ENCODE assay signal across 19 mouse cellular contexts in genomic region chr11:100719312-100719711, GRCm38 (mm10). TPM values are rescaled to one million over a fixed set of nuclear protein-coding genes. Genes with fewer than 3 reads are reported as not detected.
DNase-seq lines count a peak whose midpoint lies in the region; ATAC-seq and TF ChIP-seq lines count a peak whose summit lies in the region.
"Had no signal": no experiment of that assay in that cellular context is flagged by ENCODE, and none has a peak within 500 bp of the region (broad histone marks: within the 10 kb centered on the region; RNA-seq: fewer than 3 reads in every experiment).

No protein-coding gene starts in this region.

- no peak overlapping the region for H3K4me2 ChIP-seq in intestine, postnatal 0 days (replicated peaks; ENCODE audit: low read depth)
- H3K4me2 ChIP-seq in intestine, embryonic 16.5 days (ENCODE audit: low read depth, low read length), result no peak overlapping the region
- no peak overlapping the region for H3K4me2 ChIP-seq in liver, embryonic 16.5 days (ENCODE audit: low read depth, low read length)
- H3K4me2 ChIP-seq in liver, embryonic 11.5 days, result no peak overlapping the region
- H3K4me2 ChIP-seq in midbrain, embryonic 13.5 days (replicated peaks), result no peak overlapping the region
- H3K4me2 ChIP-seq: forebrain, embryonic 13.5 days; neural tube, embryonic 12.5 days had no signal

- H3K4me3 ChIP-seq in intestine, postnatal 0 days (ENCODE audit: low read depth, low read length), result no peak overlapping the region
- no peak overlapping the region for H3K4me3 ChIP-seq in intestine, embryonic 16.5 days (ENCODE audit: low read length)
- no peak overlapping the region for H3K4me3 ChIP-seq in liver, embryonic 16.5 days (ENCODE audit: low read depth, low read length)
- H3K4me3 ChIP-seq in liver, embryonic 11.5 days (ENCODE audit: low read depth, low read length), result no peak overlapping the region
- no peak overlapping the region for H3K4me3 ChIP-seq in midbrain, embryonic 13.5 days (replicated peaks)
- H3K4me3 ChIP-seq: forebrain, embryonic 13.5 days; neural tube, embryonic 12.5 days had no signal

- 42% methylated on average over 3 of the region's 3 CpGs for WGBS in intestine, postnatal 0 days
- WGBS in intestine, embryonic 16.5 days, result 88% methylated on average over 3 of the region's 3 CpGs
- WGBS in liver, embryonic 16.5 days (ENCODE audit: insufficient replicate concordance), result 70% methylated on average over 3 of the region's 3 CpGs
- 76% methylated on average over 3 of the region's 3 CpGs for WGBS in liver, embryonic 11.5 days
- WGBS in midbrain, embryonic 13.5 days, result 87% methylated on average over 3 of the region's 3 CpGs

- H3K27me3 ChIP-seq in intestine, postnatal 0 days (replicated peaks; ENCODE audit: control insufficient read depth, insufficient read depth, low read length), result no peaks in the 10 kb centered on the region
- H3K27me3 ChIP-seq in intestine, embryonic 16.5 days (replicated peaks; ENCODE audit: control insufficient read depth, insufficient read depth, low read length), result no peaks in the 10 kb centered on the region
- no peaks in the 10 kb centered on the region for H3K27me3 ChIP-seq in liver, embryonic 16.5 days (ENCODE audit: control insufficient read depth, insufficient read depth, low read depth, low read length)
- no peaks in the 10 kb centered on the region for H3K27me3 ChIP-seq in liver, embryonic 11.5 days (replicated peaks; ENCODE audit: control insufficient read depth, insufficient read depth, low read length)
- no peaks in the 10 kb centered on the region for H3K27me3 ChIP-seq in midbrain, embryonic 13.5 days
- H3K27me3 ChIP-seq: forebrain, embryonic 13.5 days; neural tube, embryonic 12.5 days had no signal

- H3K4me1 ChIP-seq in intestine, postnatal 0 days (replicated peaks; ENCODE audit: control insufficient read depth, insufficient read depth, low read length), result peaks cover 13% of the 10 kb centered on the region; the same call in 1 of the 2 replicates
- peaks cover 35% of the 10 kb centered on the region for H3K4me1 ChIP-seq in intestine, embryonic 16.5 days (ENCODE audit: control insufficient read depth, insufficient read depth, low read length)
- H3K4me1 ChIP-seq in liver, embryonic 16.5 days (ENCODE audit: control insufficient read depth, low read depth, low read length), result peaks cover 37% of the 10 kb centered on the region
- H3K4me1 ChIP-seq in liver, embryonic 11.5 days (replicated peaks; ENCODE audit: control insufficient read depth, insufficient read depth, low read length), result peaks cover 47% of the 10 kb centered on the region
- peaks cover 33% of the 10 kb centered on the region for H3K4me1 ChIP-seq in midbrain, embryonic 13.5 days (replicated peaks)

- H3K36me3 ChIP-seq in intestine, postnatal 0 days (ENCODE audit: control insufficient read depth, insufficient read depth), result peaks cover 50% of the 10 kb centered on the region
- H3K36me3 ChIP-seq in intestine, embryonic 16.5 days (ENCODE audit: control insufficient read depth, insufficient read depth, low read length), result peaks cover 3% of the 10 kb centered on the region
- H3K36me3 ChIP-seq in liver, embryonic 16.5 days (ENCODE audit: control insufficient read depth, insufficient read depth), result peaks cover 47% of the 10 kb centered on the region
- H3K36me3 ChIP-seq in liver, embryonic 11.5 days (ENCODE audit: control insufficient read depth, insufficient read depth, low read length), result peaks cover 33% of the 10 kb centered on the region
- peaks cover 54% of the 10 kb centered on the region for H3K36me3 ChIP-seq in midbrain, embryonic 13.5 days

- ATAC-seq in intestine, postnatal 0 days, result peak; percentile 81
- no peak for ATAC-seq in intestine, embryonic 16.5 days
- ATAC-seq in liver, embryonic 16.5 days (ENCODE audit: low read depth), result peak; percentile 8
- no peak for ATAC-seq in liver, embryonic 11.5 days (replicated peaks; ENCODE audit: low FRiP score)
- ATAC-seq in midbrain, embryonic 13.5 days, result no peak
- ATAC-seq: forebrain, embryonic 13.5 days had no signal

- DNase-seq in adrenal gland, adult 2 months, result peak; percentile 57
- no peak for DNase-seq in adrenal gland, adult 8-10 months
- DNase-seq in liver, embryonic 11.5 days (ENCODE audit: low spot score), result no peak
- DNase-seq in spleen, postnatal 4 days (ENCODE audit: low spot score in 2 of 2), result no peak
- DNase-seq: cerebellum, adult 18-20 months; heart, postnatal 36 days; thymus, adult 2 months had no signal

- no peaks in the 10 kb centered on the region for H3K9me3 ChIP-seq in intestine, postnatal 0 days (ENCODE audit: control insufficient read depth)
- H3K9me3 ChIP-seq in intestine, embryonic 16.5 days (ENCODE audit: control insufficient read depth, low read length), result no peaks in the 10 kb centered on the region
- no peaks in the 10 kb centered on the region for H3K9me3 ChIP-seq in liver, embryonic 16.5 days (replicated peaks; ENCODE audit: control insufficient read depth, low read length)
- H3K9me3 ChIP-seq in liver, embryonic 11.5 days (ENCODE audit: control insufficient read depth, low read length), result no peaks in the 10 kb centered on the region
- no peaks in the 10 kb centered on the region for H3K9me3 ChIP-seq in midbrain, embryonic 13.5 days
- H3K9me3 ChIP-seq: forebrain, embryonic 13.5 days; neural tube, embryonic 12.5 days had no signal

- H3K9ac ChIP-seq in intestine, postnatal 0 days (ENCODE audit: low read depth, low read length), result no peak overlapping the region
- no peak overlapping the region for H3K9ac ChIP-seq in intestine, embryonic 16.5 days (ENCODE audit: low read depth, low read length)
- no peak overlapping the region for H3K9ac ChIP-seq in liver, embryonic 16.5 days (ENCODE audit: low read depth, low read length)
- no peak overlapping the region for H3K9ac ChIP-seq in liver, embryonic 11.5 days (ENCODE audit: low read depth, low read length)
- H3K9ac ChIP-seq in midbrain, embryonic 13.5 days (replicated peaks), result no peak overlapping the region
- H3K9ac ChIP-seq: forebrain, embryonic 13.5 days; neural tube, embryonic 12.5 days had no signal

- TF ChIP-seq CTCF in intestine, postnatal 0 days (IDR thresholded peaks at IDR 0.05; ENCODE audit: low read depth), result no peak

- H3K27ac ChIP-seq in intestine, postnatal 0 days (ENCODE audit: low read depth, low read length), result peak overlapping the region; percentile 80
- H3K27ac ChIP-seq in intestine, embryonic 16.5 days (ENCODE audit: low read length), result no peak overlapping the region
- no peak overlapping the region for H3K27ac ChIP-seq in liver, embryonic 16.5 days (ENCODE audit: low read length)
- H3K27ac ChIP-seq in liver, embryonic 11.5 days (ENCODE audit: low read depth, low read length), result no peak overlapping the region; the same call in 1 of the 2 replicates
- no peak overlapping the region for H3K27ac ChIP-seq in midbrain, embryonic 13.5 days
- H3K27ac ChIP-seq: forebrain, embryonic 13.5 days; neural tube, embryonic 12.5 days had no signal

RNA-seq across cellular contexts. Expression of gene Hspb9, which starts 5.7 kb away (rescaled TPM):
- total RNA-seq in adrenal gland, adult 2 months (2021), result not detected
- not detected in 2 replicates for polyA plus RNA-seq in adrenal gland, adult 2 months (2012; rRNA removed)
- under 1 TPM in 1 of 4 experiments, not detected in 3; 0.59 TPM for total RNA-seq in adrenal gland, adult 8-10 months (2022)
- 0.44 and 0.65 TPM in 2 replicates for polyA plus RNA-seq in intestine, postnatal 0 days (2015; fragmentation: Nextera tagmentation; extraction: Ambion mirVana)
- polyA plus RNA-seq in intestine, embryonic 16.5 days (2015; fragmentation: Nextera tagmentation; extraction: Ambion mirVana), result 0.29 TPM in 1 of 2 replicates, not detected in the other
- 0.24 TPM in 1 of 2 replicates, not detected in the other for polyA plus RNA-seq in liver, embryonic 16.5 days (2015; fragmentation: Nextera tagmentation; extraction: Ambion mirVana)
- polyA plus RNA-seq in liver, embryonic 11.5 days (2014; fragmentation: Nextera tagmentation; extraction: Ambion mirVana), result 0.27 and 0.30 TPM in 2 replicates
- polyA plus RNA-seq in midbrain, embryonic 13.5 days (2015; fragmentation: Nextera tagmentation; extraction: Ambion mirVana), result 0.26 TPM in 1 of 2 replicates, not detected in the other
- total RNA-seq: gastrocnemius, adult 18-20 months; layer of hippocampus, adult 8-10 months; megakaryocyte-erythroid progenitor cell, adult 5-6 weeks had no signal
- polyA plus RNA-seq: brain, embryonic 14.5 days; forebrain, embryonic 13.5 days; limb, embryonic 14.5 days; neural tube, embryonic 12.5 days had no signal

RNA-seq across cellular contexts. Expression of gene Kat2a, which starts 7.0 kb away (rescaled TPM):
- total RNA-seq in adrenal gland, adult 2 months (2021), result 10 to 100 TPM; 42.5 to 42.6 TPM
- 73.5 and 85.1 TPM in 2 replicates for polyA plus RNA-seq in adrenal gland, adult 2 months (2012; rRNA removed)
- total RNA-seq in adrenal gland, adult 8-10 months (2022), result 10 to 100 TPM; 43.3 to 57.7 (median 52.2) TPM
- polyA plus RNA-seq in intestine, postnatal 0 days (2015; fragmentation: Nextera tagmentation; extraction: Ambion mirVana), result 11.8 and 12.3 TPM in 2 replicates
- polyA plus RNA-seq in intestine, embryonic 16.5 days (2015; fragmentation: Nextera tagmentation; extraction: Ambion mirVana), result 38.7 and 40.7 TPM in 2 replicates
- 9.9 and 12.0 TPM in 2 replicates for polyA plus RNA-seq in liver, embryonic 16.5 days (2015; fragmentation: Nextera tagmentation; extraction: Ambion mirVana)
- polyA plus RNA-seq in liver, embryonic 11.5 days (2014; fragmentation: Nextera tagmentation; extraction: Ambion mirVana), result 66.3 and 75.7 TPM in 2 replicates
- polyA plus RNA-seq in midbrain, embryonic 13.5 days (2015; fragmentation: Nextera tagmentation; extraction: Ambion mirVana), result 44.5 and 47.7 TPM in 2 replicates

RNA-seq across cellular contexts. Expression of gene Dhx58, which starts 15.2 kb away (rescaled TPM):
- 10 to 100 TPM; 29.2 to 60.7 TPM for total RNA-seq in adrenal gland, adult 2 months (2021)
- 30.2 and 42.2 TPM in 2 replicates for polyA plus RNA-seq in adrenal gland, adult 2 months (2012; rRNA removed)
- total RNA-seq in adrenal gland, adult 8-10 months (2022), result 100 to 1,000 TPM in 1 of 4 experiments, 10 to 100 TPM in 3; 56.4 to 143 (median 79.7) TPM
- 9.8 and 10.0 TPM in 2 replicates for polyA plus RNA-seq in intestine, postnatal 0 days (2015; fragmentation: Nextera tagmentation; extraction: Ambion mirVana)
- 3.4 TPM in 2 replicates for polyA plus RNA-seq in intestine, embryonic 16.5 days (2015; fragmentation: Nextera tagmentation; extraction: Ambion mirVana)
- polyA plus RNA-seq in liver, embryonic 16.5 days (2015; fragmentation: Nextera tagmentation; extraction: Ambion mirVana), result 1.9 and 2.2 TPM in 2 replicates
- polyA plus RNA-seq in liver, embryonic 11.5 days (2014; fragmentation: Nextera tagmentation; extraction: Ambion mirVana), result 2.5 and 3.7 TPM in 2 replicates
- polyA plus RNA-seq in midbrain, embryonic 13.5 days (2015; fragmentation: Nextera tagmentation; extraction: Ambion mirVana), result 2.5 and 2.6 TPM in 2 replicates

RNA-seq across cellular contexts. Expression of gene Rab5c, which starts 18.7 kb away (rescaled TPM):
- 100 to 1,000 TPM; 191 to 196 TPM for total RNA-seq in adrenal gland, adult 2 months (2021)
- polyA plus RNA-seq in adrenal gland, adult 2 months (2012; rRNA removed), result 201 and 238 TPM in 2 replicates
- 100 to 1,000 TPM; 183 to 210 (median 190) TPM for total RNA-seq in adrenal gland, adult 8-10 months (2022)
- 62.2 and 62.7 TPM in 2 replicates for polyA plus RNA-seq in intestine, postnatal 0 days (2015; fragmentation: Nextera tagmentation; extraction: Ambion mirVana)
- 41.1 and 41.6 TPM in 2 replicates for polyA plus RNA-seq in intestine, embryonic 16.5 days (2015; fragmentation: Nextera tagmentation; extraction: Ambion mirVana)
- polyA plus RNA-seq in liver, embryonic 16.5 days (2015; fragmentation: Nextera tagmentation; extraction: Ambion mirVana), result 21.9 and 22.6 TPM in 2 replicates
- 51.2 TPM in 2 replicates for polyA plus RNA-seq in liver, embryonic 11.5 days (2014; fragmentation: Nextera tagmentation; extraction: Ambion mirVana)
- 27.4 and 29.5 TPM in 2 replicates for polyA plus RNA-seq in midbrain, embryonic 13.5 days (2015; fragmentation: Nextera tagmentation; extraction: Ambion mirVana)

RNA-seq across cellular contexts. Expression of gene Zfp385c, which starts 27.1 kb away (rescaled TPM):
- under 1 TPM in 1 of 2 experiments, not detected in 1; 0.59 TPM for total RNA-seq in adrenal gland, adult 2 months (2021)
- 0.75 and 0.84 TPM in 2 replicates for polyA plus RNA-seq in adrenal gland, adult 2 months (2012; rRNA removed)
- 1 to 10 TPM in 1 of 4 experiments, under 1 TPM in 3; 0.29 to 3.4 (median 0.66) TPM for total RNA-seq in adrenal gland, adult 8-10 months (2022)
- polyA plus RNA-seq in intestine, postnatal 0 days (2015; fragmentation: Nextera tagmentation; extraction: Ambion mirVana), result 0.09 and 0.20 TPM in 2 replicates
- polyA plus RNA-seq in intestine, embryonic 16.5 days (2015; fragmentation: Nextera tagmentation; extraction: Ambion mirVana), result 0.20 and 0.31 TPM in 2 replicates
- 0.05 TPM in 1 of 2 replicates, not detected in the other for polyA plus RNA-seq in liver, embryonic 16.5 days (2015; fragmentation: Nextera tagmentation; extraction: Ambion mirVana)
- not detected in 2 replicates for polyA plus RNA-seq in liver, embryonic 11.5 days (2014; fragmentation: Nextera tagmentation; extraction: Ambion mirVana)
- polyA plus RNA-seq in midbrain, embryonic 13.5 days (2015; fragmentation: Nextera tagmentation; extraction: Ambion mirVana), result 0.45 and 0.70 TPM in 2 replicates
- total RNA-seq: megakaryocyte-erythroid progenitor cell, adult 5-6 weeks had no signal
- polyA plus RNA-seq: lung, postnatal 0 days had no signal

Comparison
In these comparisons a context has a peak if more than half of its experiments do, and no peak if none do; other contexts are left out.
1. ATAC-seq: peak in intestine, postnatal 0 days (single experiment) and liver, embryonic 16.5 days (single experiment); none in intestine, embryonic 16.5 days (single experiment), liver, embryonic 11.5 days (single experiment) and midbrain, embryonic 13.5 days (single experiment).